Mouse (Mus musculus): ENCODE measurements around the gene Olfr73. TPM values are rescaled to one million over a fixed set of nuclear protein-coding genes. Genes with fewer than 3 reads are reported as not detected.

Olfr73 gene
- polyA plus RNA-seq, 1 experiment from 2014 or later: not detected

DNA sequence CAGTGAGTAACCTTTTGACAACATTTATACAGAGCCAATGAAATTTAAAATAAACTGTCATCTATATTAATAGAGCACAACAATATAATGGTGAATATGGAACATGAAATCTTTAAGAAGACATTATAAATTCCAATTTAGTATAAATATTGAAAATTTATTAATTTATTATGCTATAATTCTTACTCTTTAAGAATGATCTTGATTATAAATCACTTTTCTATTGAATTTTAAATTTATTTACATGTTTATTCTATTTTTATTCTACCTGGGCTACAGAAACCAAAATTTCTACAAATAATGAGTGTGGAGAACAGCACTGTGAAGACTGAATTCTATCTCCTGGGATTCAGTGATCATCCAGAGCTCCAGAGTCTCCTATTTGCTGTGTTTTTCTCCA lies 47.7 kb downstream of the Olfr73 start, which contains the start of gene Olfr1158:
Olfr1158 (plus strand) TSS at position 301 of the 400 bp plus-strand sequence.
- H3K9ac ChIP-seq (ENCODE audit: low read depth, low read length): no peak within 1 kb of the TSS
- no peak within 1 kb of the TSS for H3K27ac ChIP-seq
- H3K4me2 ChIP-seq (ENCODE audit: low read length): no peak within 1 kb of the TSS
- TF ChIP-seq CTCF (IDR thresholded peaks at IDR 0.05; ENCODE audit: low read depth): no peak
- no peaks in the 10 kb centered on the region for H3K27me3 ChIP-seq (ENCODE audit: insufficient read depth, low read length)
- H3K36me3 ChIP-seq (ENCODE audit: insufficient read depth, low read length): no peaks in the 10 kb centered on the region
- H3K4me1 ChIP-seq (replicated peaks; ENCODE audit: insufficient read depth, low read length): no peaks in the 10 kb centered on the region
- no peak for DNase-seq (ENCODE audit: low spot score)
- H3K9me3 ChIP-seq (replicated peaks; ENCODE audit: low read length): no peaks in the 10 kb centered on the region
- no peak for ATAC-seq (replicated peaks; ENCODE audit: low FRiP score, low read depth)
- no peak within 1 kb of the TSS for H3K4me3 ChIP-seq (replicated peaks; ENCODE audit: low read depth, low read length)

Other genes with a start within 250 kb of the Olfr73 start
- not detected in 2 replicates for gene Olfr1143, start 237.1 kb downstream of the Olfr73 start, polyA plus RNA-seq (2015; fragmentation: Nextera tagmentation; extraction: Ambion mirVana)
- not detected in 2 replicates for gene Olfr1145, start 227.9 kb downstream of the Olfr73 start, polyA plus RNA-seq (2015; fragmentation: Nextera tagmentation; extraction: Ambion mirVana)
- not detected in 2 replicates for gene Olfr1148, start 207.2 kb downstream of the Olfr73 start, polyA plus RNA-seq (2015; fragmentation: Nextera tagmentation; extraction: Ambion mirVana)
- not detected in 2 replicates for gene Olfr1150-ps1, start 193.7 kb downstream of the Olfr73 start, polyA plus RNA-seq (2015; fragmentation: Nextera tagmentation; extraction: Ambion mirVana)
- gene Olfr1151, start 181.8 kb downstream of the Olfr73 start, polyA plus RNA-seq (2015; fragmentation: Nextera tagmentation; extraction: Ambion mirVana): not detected in 2 replicates
- gene Olfr1152, start 171.2 kb downstream of the Olfr73 start, polyA plus RNA-seq (2015; fragmentation: Nextera tagmentation; extraction: Ambion mirVana): not detected in 2 replicates
- gene Olfr1153, start 142.7 kb downstream of the Olfr73 start, polyA plus RNA-seq (2015; fragmentation: Nextera tagmentation; extraction: Ambion mirVana): not detected in 2 replicates
- not detected in 2 replicates for gene Olfr1154, start 132.5 kb downstream of the Olfr73 start, polyA plus RNA-seq (2015; fragmentation: Nextera tagmentation; extraction: Ambion mirVana)
- gene Olfr1155, start 92.6 kb downstream of the Olfr73 start, polyA plus RNA-seq (2015; fragmentation: Nextera tagmentation; extraction: Ambion mirVana): not detected in 2 replicates
- gene Olfr1156, start 84.6 kb downstream of the Olfr73 start, polyA plus RNA-seq (2015; fragmentation: Nextera tagmentation; extraction: Ambion mirVana): not detected in 2 replicates
- not detected in 2 replicates for gene Olfr1157, start 69.4 kb downstream of the Olfr73 start, polyA plus RNA-seq (2015; fragmentation: Nextera tagmentation; extraction: Ambion mirVana)
- gene Olfr74, start 63.0 kb downstream of the Olfr73 start, polyA plus RNA-seq (2015; fragmentation: Nextera tagmentation; extraction: Ambion mirVana): not detected in 2 replicates
- gene Olfr1158, start 47.6 kb downstream of the Olfr73 start, polyA plus RNA-seq (2015; fragmentation: Nextera tagmentation; extraction: Ambion mirVana): not detected in 2 replicates
- not detected in 2 replicates for gene Olfr1160, start 29.4 kb downstream of the Olfr73 start, polyA plus RNA-seq (2015; fragmentation: Nextera tagmentation; extraction: Ambion mirVana)
- not detected in 2 replicates for gene Olfr1161, start 14.9 kb downstream of the Olfr73 start, polyA plus RNA-seq (2015; fragmentation: Nextera tagmentation; extraction: Ambion mirVana)
- gene Olfr1162, start 13.4 kb upstream of the Olfr73 start, polyA plus RNA-seq (2015; fragmentation: Nextera tagmentation; extraction: Ambion mirVana): not detected in 2 replicates
- not detected in 2 replicates for gene Olfr1163, start 34.1 kb upstream of the Olfr73 start, polyA plus RNA-seq (2015; fragmentation: Nextera tagmentation; extraction: Ambion mirVana)
- not detected in 2 replicates for gene Olfr1164, start 56.3 kb upstream of the Olfr73 start, polyA plus RNA-seq (2015; fragmentation: Nextera tagmentation; extraction: Ambion mirVana)
- not detected in 2 replicates for gene Olfr1166, start 90.6 kb upstream of the Olfr73 start, polyA plus RNA-seq (2015; fragmentation: Nextera tagmentation; extraction: Ambion mirVana)
- not detected in 2 replicates for gene Olfr1167, start 117.5 kb upstream of the Olfr73 start, polyA plus RNA-seq (2015; fragmentation: Nextera tagmentation; extraction: Ambion mirVana)
- gene Olfr1168, start 144.2 kb upstream of the Olfr73 start, polyA plus RNA-seq (2015; fragmentation: Nextera tagmentation; extraction: Ambion mirVana): not detected in 2 replicates
- not detected in 2 replicates for gene Olfr1170, start 190.6 kb upstream of the Olfr73 start, polyA plus RNA-seq (2015; fragmentation: Nextera tagmentation; extraction: Ambion mirVana)
- gene Olfr1173, start 242.2 kb upstream of the Olfr73 start, polyA plus RNA-seq (2015; fragmentation: Nextera tagmentation; extraction: Ambion mirVana): not detected in 2 replicates